Mouse (Mus musculus): ENCODE results near the gene Tmtc4. TPM values are rescaled to one million over a fixed set of nuclear protein-coding genes. Genes with fewer than 3 reads are reported as not detected.

The Tmtc4 gene
- total RNA-seq, 2 experiments from 2014 or later: 18.3 to 26.8 TPM

DNA sequence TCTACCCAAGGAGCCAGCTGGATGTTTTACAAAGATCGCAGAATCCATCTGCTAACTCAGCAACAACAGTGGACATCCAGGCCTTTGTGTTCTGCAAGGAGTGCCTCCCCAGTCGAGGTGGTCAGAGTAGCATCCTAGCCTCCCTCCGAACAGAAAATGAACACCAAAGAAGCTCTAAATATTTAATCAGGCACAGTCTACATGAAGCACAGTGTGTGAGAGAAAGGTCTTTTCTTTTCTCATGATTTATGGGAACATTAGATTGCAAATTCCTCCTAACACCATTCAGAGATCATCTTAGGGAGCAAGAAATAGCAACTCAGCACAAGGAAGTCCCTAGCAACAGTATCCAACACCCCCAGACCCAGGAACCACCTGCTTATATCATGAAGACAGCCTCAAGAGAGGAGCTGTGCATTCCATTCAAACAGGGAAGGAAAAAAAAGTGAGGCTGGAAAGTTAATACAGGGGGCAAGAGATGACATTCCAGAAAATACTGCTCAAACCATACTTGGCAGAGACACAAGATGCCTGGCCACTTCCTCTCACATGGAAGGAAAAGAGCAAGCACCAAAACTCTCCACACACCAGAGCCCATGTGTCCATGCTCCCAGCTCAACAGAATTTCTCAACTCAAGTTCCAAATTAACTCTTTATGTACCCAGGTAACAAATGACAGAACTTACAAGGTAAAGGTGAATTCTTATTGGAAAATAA lies 8.8 kb downstream of the Tmtc4 start:
- DNase-seq (ENCODE audit: low spot score in 2 of 2): no peak

DNA sequence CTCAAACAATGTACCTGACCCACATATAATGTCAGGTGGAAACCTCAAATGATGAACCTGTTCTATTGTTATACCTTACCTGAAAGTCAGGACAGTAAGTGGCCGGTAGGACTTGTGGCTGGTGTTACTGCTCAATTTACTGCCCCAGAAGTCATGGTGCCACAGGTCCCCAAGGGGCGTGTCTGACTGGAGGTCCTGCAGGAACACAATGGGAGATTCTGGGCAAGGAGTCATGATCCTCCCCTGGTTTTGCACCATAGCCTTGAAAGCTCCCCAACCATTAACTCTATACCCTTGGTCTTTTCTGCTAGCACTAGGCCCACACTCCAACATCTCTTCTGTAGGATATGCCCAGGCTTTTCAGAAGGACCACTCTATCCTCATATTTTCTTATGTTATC lies 10.7 kb downstream of the Tmtc4 start:
- DNase-seq (ENCODE audit: low spot score in 2 of 2): no peak

- DNase-seq (ENCODE audit: low spot score in 2 of 2): no peak
These were observed 15.8 kb downstream of the Tmtc4 start for GRCm38 (mm10) chr14:122968049-122968448.

DNA sequence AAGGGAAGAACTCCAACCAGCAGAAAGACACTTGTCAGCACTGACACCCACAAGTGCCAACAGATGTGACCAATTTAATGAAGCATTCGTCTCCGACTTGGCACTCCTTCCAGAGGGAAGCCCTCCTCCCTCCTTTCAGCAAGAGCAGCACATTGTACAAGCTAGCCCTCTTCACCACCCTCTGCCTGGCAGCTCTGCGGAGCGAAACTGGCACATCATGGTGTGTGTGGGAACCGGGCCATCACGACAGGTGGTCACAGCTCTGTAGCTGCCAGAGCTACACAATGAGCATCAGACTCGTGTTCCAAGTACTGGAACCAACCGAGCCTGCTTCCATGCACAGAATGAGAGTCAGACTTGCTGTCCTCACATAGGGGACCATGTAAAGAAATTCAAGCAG lies 25.9 kb downstream of the Tmtc4 start:
- peak; percentile 92 to 95 for DNase-seq (ENCODE audit: low spot score in 2 of 2)

DNA sequence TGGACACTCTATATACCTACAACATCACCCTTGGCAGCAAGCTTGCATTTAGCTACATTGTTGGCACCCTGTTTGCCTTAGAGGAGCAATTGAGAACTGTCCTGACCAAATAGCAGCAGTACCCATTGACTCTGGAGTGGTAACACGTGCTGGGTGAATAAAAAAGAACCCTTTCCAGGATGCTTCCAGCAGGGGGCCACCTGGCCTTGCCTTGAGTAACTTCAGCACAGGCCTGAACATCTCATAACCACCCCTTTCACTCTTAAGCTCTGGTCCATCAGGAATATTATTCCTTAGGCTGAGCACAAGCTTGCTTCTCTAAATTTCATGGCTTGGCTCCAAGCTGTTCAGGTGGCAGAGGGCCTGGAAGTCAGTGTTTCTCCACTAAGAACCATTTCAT lies 30.5 kb downstream of the Tmtc4 start:
- peak; percentile 54 to 80 for DNase-seq (ENCODE audit: low spot score in 2 of 2)

GRCm38 (mm10) chr14:122952556-122952955 lies 31.3 kb downstream of the Tmtc4 start:
- DNase-seq (ENCODE audit: low spot score in 2 of 2): no peak

DNA sequence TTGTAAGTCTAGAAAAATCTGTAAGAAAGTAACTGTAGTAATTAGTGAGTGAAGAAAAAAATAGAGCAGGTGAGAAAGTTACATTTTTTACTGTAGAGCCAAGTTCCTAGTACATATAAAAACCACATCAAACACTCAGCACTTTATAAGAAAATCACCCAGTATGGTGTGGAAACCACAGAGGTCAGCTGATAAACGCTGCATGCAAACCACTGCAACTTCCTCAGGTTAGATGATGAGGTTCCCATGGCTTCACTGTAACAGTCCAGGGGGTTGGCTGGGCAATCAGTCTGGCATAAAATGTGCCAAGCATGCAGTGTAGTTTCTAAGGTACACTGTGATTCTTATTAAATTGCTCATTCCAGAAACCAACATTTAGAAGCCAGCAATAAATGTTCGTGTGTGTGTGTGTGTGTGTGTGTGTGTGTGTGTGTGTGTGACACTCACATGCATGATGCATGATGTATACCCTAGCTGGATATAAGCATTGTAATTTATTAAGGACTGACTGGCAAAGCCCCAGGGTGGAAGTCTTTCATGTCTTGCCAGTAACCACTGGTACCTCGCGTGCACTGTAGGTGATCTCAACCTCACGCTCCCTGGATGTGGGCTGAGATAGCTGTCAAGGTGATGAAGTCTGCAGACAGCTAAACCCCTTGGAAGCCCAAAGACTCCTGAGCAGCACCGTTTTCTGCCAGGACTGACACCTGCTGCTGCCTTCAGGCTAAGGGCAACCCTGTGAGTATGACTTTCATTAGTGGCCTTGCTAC lies 32.0 kb downstream of the Tmtc4 start:
- no peak for DNase-seq (ENCODE audit: low spot score in 2 of 2)

DNA sequence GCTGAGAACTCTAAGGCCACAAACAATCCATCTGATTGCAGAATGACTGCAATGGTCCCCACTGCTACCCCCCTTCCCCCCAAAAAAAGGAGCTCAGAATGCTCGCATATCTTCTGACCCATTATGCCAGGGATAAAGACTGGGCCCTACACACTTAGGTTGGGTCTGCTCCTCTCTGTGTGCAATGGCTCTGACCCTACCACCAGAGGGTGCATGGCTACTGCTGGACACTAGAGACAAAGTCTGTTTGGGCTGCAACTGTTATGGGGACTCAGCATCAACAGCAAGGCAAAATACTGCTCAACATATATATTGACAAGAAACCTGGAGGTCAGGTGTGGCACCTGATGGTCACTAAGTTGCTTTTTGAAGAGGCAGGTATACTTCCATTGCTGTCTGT lies 32.9 kb downstream of the Tmtc4 start:
- no peak for DNase-seq (ENCODE audit: low spot score in 2 of 2)

GRCm38 (mm10) chr14:122943475-122943853 lies 40.4 kb downstream of the Tmtc4 start:
- no peak for DNase-seq (ENCODE audit: low spot score in 2 of 2)

- DNase-seq (ENCODE audit: low spot score in 2 of 2): no peak
These were observed 40.9 kb downstream of the Tmtc4 start for GRCm38 (mm10) chr14:122942757-122943474.

GRCm38 (mm10) chr14:122936460-122936859 lies 47.4 kb downstream of the Tmtc4 start:
- DNase-seq (ENCODE audit: low spot score in 2 of 2): no peak

GRCm38 (mm10) chr14:122920011-122920410 lies 63.8 kb downstream of the Tmtc4 start:
- DNase-seq (ENCODE audit: low spot score in 2 of 2): no peak

GRCm38 (mm10) chr14:122917676-122918075 lies 66.2 kb downstream of the Tmtc4 start:
- DNase-seq (ENCODE audit: low spot score in 2 of 2): no peak

DNA sequence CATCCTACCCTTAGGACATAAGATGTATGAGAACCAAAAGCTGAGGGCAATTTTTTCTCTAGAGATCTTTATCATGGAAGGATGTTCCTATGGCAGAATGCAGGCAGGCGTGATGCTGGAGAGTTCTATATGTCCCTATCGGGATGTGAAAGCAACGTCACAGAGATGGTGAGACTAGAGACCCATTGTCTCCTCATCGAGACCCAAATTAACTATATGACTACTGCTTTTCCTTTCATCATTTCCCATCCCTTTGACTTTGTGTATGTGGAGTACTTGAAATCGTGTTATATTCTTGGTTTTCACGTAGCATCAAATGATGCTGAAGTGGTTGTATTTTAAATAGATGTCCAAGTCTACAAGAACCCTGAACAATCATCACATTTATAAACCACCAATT lies 70.2 kb downstream of the Tmtc4 start, which contains the start of gene Ggact:
Ggact (minus strand) TSS at position 101 of the 400 bp plus-strand sequence.
- no peak for DNase-seq (ENCODE audit: low spot score in 2 of 2)

- peak; percentile 22 to 58 for DNase-seq (ENCODE audit: low spot score in 2 of 2)
These were observed 70.9 kb downstream of the Tmtc4 start for GRCm38 (mm10) chr14:122912812-122913498.

- no peak for DNase-seq (ENCODE audit: low spot score in 2 of 2)
These were observed 71.7 kb downstream of the Tmtc4 start for GRCm38 (mm10) chr14:122912137-122912536.

DNA sequence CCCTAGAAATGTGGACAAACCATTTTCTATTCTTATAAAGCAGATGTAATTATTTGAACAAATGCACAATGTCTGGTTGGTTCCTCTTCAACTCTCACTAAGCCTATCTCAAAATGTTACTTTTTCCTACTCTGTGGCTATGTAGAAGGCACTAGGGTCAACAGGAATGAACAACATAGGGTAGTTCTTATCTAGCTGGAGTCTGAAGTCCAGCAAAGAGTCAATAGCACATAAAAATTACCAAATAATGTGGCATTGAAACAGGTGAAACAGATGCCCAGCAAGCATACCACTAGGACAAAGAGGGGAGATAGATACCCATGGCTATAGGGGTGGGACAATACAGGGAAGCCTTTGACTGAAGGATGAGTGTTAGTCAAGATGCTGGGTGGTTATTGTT lies 72.6 kb downstream of the Tmtc4 start:
- DNase-seq (ENCODE audit: low spot score in 2 of 2): no peak

- no peak for DNase-seq (ENCODE audit: low spot score in 2 of 2)
These were observed 74.3 kb downstream of the Tmtc4 start for GRCm38 (mm10) chr14:122909368-122910091.

GRCm38 (mm10) chr14:122908075-122908474 lies 75.8 kb downstream of the Tmtc4 start:
- no peak for DNase-seq (ENCODE audit: low spot score in 2 of 2)

- DNase-seq (ENCODE audit: low spot score in 2 of 2): no peak
These were observed 78.8 kb downstream of the Tmtc4 start for GRCm38 (mm10) chr14:122905007-122905406.

DNA sequence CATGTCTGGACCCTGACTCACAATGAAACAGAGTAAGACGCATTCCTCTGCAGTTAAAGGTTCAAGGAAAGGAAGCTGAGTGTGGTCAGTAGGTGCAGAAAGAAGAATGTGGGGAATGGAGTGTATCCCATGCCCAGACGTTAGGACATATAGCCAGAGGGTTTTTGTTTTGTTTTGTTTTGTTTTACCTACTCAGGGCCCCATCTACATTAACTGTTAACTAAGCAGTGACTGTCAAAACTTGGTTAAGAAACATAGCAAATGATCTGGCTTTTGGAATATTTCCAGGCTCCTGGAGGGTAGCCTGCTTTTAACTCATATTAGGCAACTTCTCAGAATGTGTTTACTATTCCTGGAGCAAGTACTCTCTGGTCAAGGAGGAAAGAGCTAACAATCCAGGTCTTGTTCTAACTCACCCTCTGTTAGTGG lies 79.9 kb downstream of the Tmtc4 start:
- no peak for DNase-seq (ENCODE audit: low spot score in 2 of 2)
